Mouse (Mus musculus) megakaryocyte, embryonic 14.5 days (primary cell): ENCODE measurements around the gene Lmf2.

Experiments
- FLI1 ChIP-seq: IDR thresholded peaks from 2 replicates; pipeline ENCODE4 v1.6.1; 2012; ENCODE audit warnings: low read length, inconsistent platforms, mixed read lengths
- GATA1 ChIP-seq: IDR thresholded peaks from 3 replicates; pipeline ENCODE4 v1.6.1; 2012; ENCODE audit warnings: mixed read lengths, low read length, inconsistent platforms, borderline replicate concordance

- TF ChIP-seq FLI1 (no peak), GATA1 (no peak)
Measured at GRCm38 (mm10) chr15:89322670-89323522, 32.6 kb downstream of the Lmf2 start, which contains the start of gene Adm2.
